Mouse (Mus musculus): ENCODE data around the gene Pml. TPM values are rescaled to one million over a fixed set of nuclear protein-coding genes. Genes with fewer than 3 reads are reported as not detected.
A peak's percentile ranks its signal among the peaks of the same experiment; 100 is the strongest.

Pml gene
- total and polyA plus RNA-seq, 2 experiments from 2014 or later, result 4.8 to 11.4 TPM

DNA sequence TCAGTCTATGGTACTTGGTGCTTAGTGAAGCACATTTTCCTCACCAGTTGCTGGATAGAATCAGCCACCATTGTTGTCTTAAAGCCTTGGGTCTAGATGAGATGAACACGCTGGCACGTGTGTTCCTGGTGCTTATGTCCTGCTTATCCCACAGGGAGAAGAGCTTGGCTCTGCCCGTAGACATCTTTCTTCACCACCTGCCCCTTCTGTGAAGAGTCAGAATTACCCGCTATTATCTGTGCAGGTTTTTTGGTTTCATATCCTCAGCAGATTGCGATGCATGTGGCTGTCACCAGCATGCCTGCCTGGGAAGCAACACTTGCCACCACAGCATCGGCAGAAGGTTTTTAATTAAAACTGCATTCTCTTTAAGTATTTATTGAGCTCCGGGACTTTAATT, 43.6 kb downstream of the Pml start:
- DNase-seq (ENCODE audit: low spot score), result peak; percentile 40
- no peak overlapping the region for H3K4me3 ChIP-seq (ENCODE audit: low read length)
- 54% methylated on average over 7 of the region's 7 CpGs for WGBS
- H3K9ac ChIP-seq (replicated peaks; ENCODE audit: low read length), result no peak overlapping the region
- H3K27ac ChIP-seq, result no peak overlapping the region
- peaks cover 25% of the 10 kb centered on the region for H3K27me3 ChIP-seq (ENCODE audit: insufficient read depth, low read length)
- no peaks in the 10 kb centered on the region for H3K36me3 ChIP-seq (ENCODE audit: insufficient read depth, low read length)
- ATAC-seq, result no peak
- 0 out of 2 replicates have a peak, but pooled peaks cover 4% of the 10 kb centered on the region for H3K4me1 ChIP-seq (ENCODE audit: insufficient read depth, low read length)
- H3K4me2 ChIP-seq (ENCODE audit: low read depth, low read length), result no peak overlapping the region
- no peaks in the 10 kb centered on the region for H3K9me3 ChIP-seq (ENCODE audit: low read length)
- TF ChIP-seq CTCF (IDR thresholded peaks at IDR 0.05; ENCODE audit: low read depth), result no peak

DNA sequence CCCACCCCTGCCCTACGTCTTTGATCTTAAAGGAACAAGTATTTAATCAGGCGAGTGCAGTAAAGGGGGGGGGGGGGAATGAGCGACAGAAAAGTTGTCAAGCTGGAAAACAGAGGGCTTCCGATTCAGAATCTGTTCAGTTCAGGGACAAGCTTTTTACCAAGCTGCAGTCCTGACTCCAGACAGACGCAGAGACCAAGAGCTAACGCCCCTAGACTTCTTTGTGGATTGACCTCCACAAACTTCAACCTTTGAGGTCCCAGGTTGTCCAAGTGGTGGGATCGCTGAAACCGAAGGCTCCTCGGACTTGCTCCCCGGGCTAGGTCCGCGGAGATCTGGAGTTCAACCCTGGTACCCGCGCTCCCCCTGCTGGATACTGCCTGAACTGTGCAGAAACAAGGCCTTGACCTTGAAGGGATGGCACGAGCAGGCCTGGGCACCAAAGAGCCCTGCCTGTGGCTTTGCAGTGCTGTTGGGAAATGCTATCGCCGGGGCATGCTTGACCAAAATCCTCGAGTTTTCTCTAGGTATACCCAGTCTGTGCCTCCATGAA, 45.1 kb downstream of the Pml start:
- DNase-seq (ENCODE audit: low spot score) (peak; percentile 92), ATAC-seq (peak; percentile 61)
- Histone ChIP-seq H3K4me2 (ENCODE audit: low read depth, low read length) (peak overlapping the region; percentile 49), H3K9ac (replicated peaks; ENCODE audit: low read length) (no peak overlapping the region), H3K9me3 (ENCODE audit: low read length) (no peaks in the 10 kb centered on the region), H3K27ac (0 out of 2 replicates have a peak overlapping the region, but pooled peaks have one; percentile 78), H3K4me3 (ENCODE audit: low read length) (peak overlapping the region; percentile 26), H3K4me1 (ENCODE audit: insufficient read depth, low read length) (0 out of 2 replicates have a peak, but pooled peaks cover 4% of the 10 kb centered on the region), H3K36me3 (ENCODE audit: insufficient read depth, low read length) (no peaks in the 10 kb centered on the region), H3K27me3 (ENCODE audit: insufficient read depth, low read length) (peaks cover 40% of the 10 kb centered on the region)
- TF ChIP-seq CTCF (IDR thresholded peaks at IDR 0.05; ENCODE audit: low read depth), result peak; percentile 96
- WGBS, result 5% methylated on average over 18 of the region's 18 CpGs

DNA sequence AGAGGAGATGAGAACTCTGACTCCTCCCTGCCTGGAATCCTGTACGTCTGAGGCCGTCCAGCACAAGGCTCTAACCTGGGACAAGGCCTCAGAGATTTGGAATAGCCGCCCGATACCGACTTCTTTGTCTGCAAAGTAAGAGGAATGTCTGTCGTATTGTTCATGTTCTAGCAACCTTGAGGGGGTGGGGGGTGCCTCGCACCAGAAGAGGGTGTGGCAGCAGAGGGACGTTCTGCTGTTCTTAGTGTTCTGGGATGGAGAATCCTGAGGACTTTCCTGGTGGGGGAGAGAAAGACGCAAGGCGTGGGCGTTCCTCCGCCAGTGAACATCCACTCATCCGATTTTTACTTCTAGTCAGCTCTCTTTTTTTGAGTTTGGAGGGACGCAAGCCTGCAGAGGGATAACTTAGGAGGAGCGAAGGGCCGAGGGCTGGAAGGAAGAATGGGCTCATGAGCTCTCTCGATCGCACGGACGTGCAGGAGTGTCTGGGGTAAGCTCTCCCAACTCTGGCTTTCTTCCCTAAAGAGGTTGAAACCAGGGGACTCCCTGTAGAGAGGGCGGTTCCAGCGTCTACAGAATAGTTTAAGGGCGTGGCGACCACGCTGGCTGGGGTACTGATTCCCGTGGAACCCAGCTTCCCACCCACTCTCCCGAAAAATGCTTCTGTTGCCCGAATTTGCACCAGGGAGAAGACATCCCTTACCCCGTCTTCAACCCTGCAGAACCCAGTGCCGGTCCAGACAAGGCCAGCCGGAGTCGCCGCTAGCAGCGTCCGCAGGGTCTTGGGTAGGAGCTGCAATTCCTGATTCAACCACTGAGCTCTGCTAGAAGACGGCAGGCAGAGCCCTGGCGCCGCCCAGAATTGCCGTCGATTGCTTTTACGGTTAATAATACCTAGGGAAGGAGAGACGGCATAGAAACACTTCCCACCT, 45.8 kb downstream of the Pml start, which contains the start of the genes Islr and Islr2:
TSS of gene Islr (minus strand) at position 791 of the 932 bp plus-strand sequence.
TSS of gene Islr2 (minus strand) at position 804 of the 932 bp plus-strand sequence.
- TF ChIP-seq CTCF (IDR thresholded peaks at IDR 0.05; ENCODE audit: low read depth), result peak; percentile 72
- Histone ChIP-seq H3K36me3 (ENCODE audit: insufficient read depth, low read length) (no peaks in the 10 kb centered on the region), H3K27me3 (ENCODE audit: insufficient read depth, low read length) (peaks cover 45% of the 10 kb centered on the region), H3K9ac (replicated peaks; ENCODE audit: low read length) (no peak within 1 kb of the TSS), H3K4me1 (ENCODE audit: insufficient read depth, low read length) (peaks cover 9% of the 10 kb centered on the region; the same call in 1 of the 2 replicates), H3K9me3 (ENCODE audit: low read length) (no peaks in the 10 kb centered on the region), H3K4me3 (ENCODE audit: low read length) (peak within 1 kb of the TSS; percentile 26), H3K27ac (peak within 1 kb of the TSS; percentile 78), H3K4me2 (ENCODE audit: low read depth, low read length) (peak within 1 kb of the TSS; percentile 49)
- DNase-seq (ENCODE audit: low spot score), result peak; percentile 85
- peak; percentile 50; the same call in 1 of the 2 replicates for ATAC-seq
- WGBS, result 4% methylated on average over 42 of the region's 42 CpGs

DNA sequence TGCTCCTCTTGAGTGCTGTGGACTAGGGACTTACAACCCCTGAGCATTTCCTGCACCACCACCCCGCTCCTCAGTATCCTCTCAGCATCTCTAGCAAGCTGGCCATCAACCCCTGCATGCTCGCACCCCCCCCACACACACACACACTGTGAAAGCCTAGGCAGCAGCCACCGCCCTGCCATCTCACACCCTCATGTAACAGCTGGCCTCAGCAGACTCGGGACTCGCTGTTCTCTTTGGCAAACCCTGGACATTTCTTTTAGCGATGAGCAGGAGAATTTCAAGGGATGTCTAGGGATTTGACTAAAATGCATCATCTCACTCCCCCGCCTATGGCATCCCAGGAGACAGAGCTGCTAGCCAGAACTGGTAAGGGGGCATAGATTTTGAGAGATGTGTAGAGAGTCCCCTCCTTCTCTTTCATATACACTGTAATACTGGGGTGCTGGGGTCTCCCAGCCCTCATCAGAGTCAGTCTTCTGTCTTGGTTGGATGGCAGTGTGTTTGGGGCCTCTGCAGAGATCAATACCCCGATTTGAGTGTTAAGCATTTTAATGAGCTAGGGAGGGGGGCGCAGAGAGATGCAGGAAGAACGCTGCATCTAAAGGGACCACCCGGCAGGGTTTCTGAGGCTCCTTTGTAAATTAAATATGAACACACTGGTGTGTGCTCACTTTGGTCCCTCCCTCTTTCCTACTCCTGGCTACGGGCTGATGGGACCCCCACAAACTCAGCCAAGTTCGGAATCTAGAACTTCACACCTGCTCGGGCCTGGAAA, 46.7 kb downstream of the Pml start:
- H3K27me3 ChIP-seq (ENCODE audit: insufficient read depth, low read length), result peaks cover 49% of the 10 kb centered on the region
- H3K4me3 ChIP-seq (ENCODE audit: low read length), result peak overlapping the region; percentile 33
- H3K4me1 ChIP-seq (ENCODE audit: insufficient read depth, low read length), result peaks cover 18% of the 10 kb centered on the region; the same call in 1 of the 2 replicates
- no peak for TF ChIP-seq CTCF (IDR thresholded peaks at IDR 0.05; ENCODE audit: low read depth)
- no peak for ATAC-seq
- H3K4me2 ChIP-seq (ENCODE audit: low read depth, low read length), result peak overlapping the region; percentile 49
- H3K27ac ChIP-seq, result peak overlapping the region; percentile 78
- H3K9ac ChIP-seq (replicated peaks; ENCODE audit: low read length), result peak overlapping the region; percentile 44; the same call in 1 of the 2 replicates
- H3K36me3 ChIP-seq (ENCODE audit: insufficient read depth, low read length), result no peaks in the 10 kb centered on the region
- no peaks in the 10 kb centered on the region for H3K9me3 ChIP-seq (ENCODE audit: low read length)
- DNase-seq (ENCODE audit: low spot score), result peak; percentile 38
- 7% methylated on average over 14 of the region's 14 CpGs for WGBS

DNA sequence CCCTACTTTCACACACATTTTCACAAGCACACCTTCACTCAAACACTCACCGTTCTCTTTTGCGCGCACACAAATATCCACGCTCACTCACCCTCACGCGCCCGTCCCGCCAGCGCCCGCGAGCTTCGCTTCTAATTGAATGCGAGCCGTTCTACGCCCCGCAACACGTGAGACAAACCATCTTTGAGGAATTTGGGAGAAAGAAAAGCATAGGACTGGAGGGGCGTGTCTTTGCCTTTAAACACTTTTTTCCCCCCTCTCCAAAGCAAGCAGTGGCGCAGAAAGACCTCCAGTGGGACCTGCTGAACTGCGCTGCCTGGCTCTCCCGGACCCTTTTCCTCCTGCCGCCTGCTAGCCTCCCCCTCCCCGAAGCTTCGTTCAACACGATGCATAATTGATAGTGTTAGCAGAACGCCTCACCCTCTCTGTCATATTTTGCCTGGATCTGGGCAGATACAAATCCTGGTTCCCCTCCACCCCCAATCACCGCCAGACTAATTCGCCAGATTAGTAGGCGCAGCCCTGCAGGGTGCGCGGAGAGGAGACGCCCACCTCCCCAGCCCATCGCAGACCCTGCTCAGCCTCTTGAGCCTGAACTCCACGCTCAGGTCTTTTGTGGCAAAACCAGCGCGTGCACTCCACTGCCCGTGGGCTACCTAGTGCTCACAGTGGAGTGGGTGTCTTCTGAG, 47.6 kb downstream of the Pml start:
- Histone ChIP-seq H3K27ac (peak overlapping the region; percentile 78), H3K9me3 (ENCODE audit: low read length) (no peaks in the 10 kb centered on the region), H3K4me2 (ENCODE audit: low read depth, low read length) (peak overlapping the region; percentile 49), H3K36me3 (ENCODE audit: insufficient read depth, low read length) (no peaks in the 10 kb centered on the region), H3K9ac (replicated peaks; ENCODE audit: low read length) (peak overlapping the region; percentile 44), H3K27me3 (ENCODE audit: insufficient read depth, low read length) (peaks cover 49% of the 10 kb centered on the region), H3K4me3 (ENCODE audit: low read length) (peak overlapping the region; percentile 33), H3K4me1 (ENCODE audit: insufficient read depth, low read length) (peaks cover 19% of the 10 kb centered on the region; the same call in 1 of the 2 replicates)
- WGBS, result under 1% methylated on average over 37 of the region's 37 CpGs
- no peak for ATAC-seq
- no peak for TF ChIP-seq CTCF (IDR thresholded peaks at IDR 0.05; ENCODE audit: low read depth)
- peak; percentile 47 for DNase-seq (ENCODE audit: low spot score)

Data from hindbrain, postnatal 0 days (tissue).